Mouse (Mus musculus): ENCODE measurements at regions not wholly inside any gene's neighbourhood (a gene's known extent, or its start where the extent isn't known, plus 50 kb on each side); places are given as distances from the start of the nearest gene placed in this dataset.

GRCm38 (mm10) chr1:45207926-45208325 lies 103.4 kb upstream of the Col3a1 start:
- no peak overlapping the region for H3K9ac ChIP-seq (replicated peaks; ENCODE audit: low read depth, low read length)
- no peaks in the 10 kb centered on the region for H3K36me3 ChIP-seq (ENCODE audit: control insufficient read depth, insufficient read depth, low read length)
- ATAC-seq (ENCODE audit: low read depth): no peak
- H3K27me3 ChIP-seq (ENCODE audit: control insufficient read depth, insufficient read depth, low read length): no peaks in the 10 kb centered on the region
- no peaks in the 10 kb centered on the region for H3K9me3 ChIP-seq (ENCODE audit: control insufficient read depth, low read length)
- no peak overlapping the region for H3K4me2 ChIP-seq (ENCODE audit: low read depth, low read length)
- H3K27ac ChIP-seq (ENCODE audit: low read depth, low read length): no peak overlapping the region
- H3K4me1 ChIP-seq (ENCODE audit: control insufficient read depth, insufficient read depth, low read length): no peaks in the 10 kb centered on the region
- 91% methylated on average over 2 of the region's 2 CpGs for WGBS
- H3K4me3 ChIP-seq (ENCODE audit: low read depth, low read length): no peak overlapping the region

- Histone ChIP-seq H3K4me2 (ENCODE audit: low read depth, low read length) (no peak overlapping the region), H3K27ac (ENCODE audit: low read depth, low read length) (no peak overlapping the region), H3K27me3 (ENCODE audit: control insufficient read depth, insufficient read depth, low read length) (no peaks in the 10 kb centered on the region), H3K4me1 (ENCODE audit: control insufficient read depth, insufficient read depth, low read length) (no peaks in the 10 kb centered on the region), H3K9me3 (ENCODE audit: control insufficient read depth, low read length) (no peaks in the 10 kb centered on the region), H3K36me3 (ENCODE audit: control insufficient read depth, insufficient read depth, low read length) (no peaks in the 10 kb centered on the region), H3K9ac (replicated peaks; ENCODE audit: low read depth, low read length) (no peak overlapping the region), H3K4me3 (ENCODE audit: low read depth, low read length) (no peak overlapping the region)
- WGBS: 70% methylated on average over 1 of the region's 1 CpGs
- no peak for ATAC-seq (ENCODE audit: low read depth)
Measured at GRCm38 (mm10) chr1:45216272-45216671, 95.1 kb upstream of the Col3a1 start.
